Mouse (Mus musculus) neural tube, embryonic 12.5 days (tissue): ENCODE data around the gene Cdk4. TPM values are rescaled to one million over a fixed set of nuclear protein-coding genes. Genes with fewer than 3 reads are reported as not detected.
A peak's percentile ranks its signal among the peaks of the same experiment; 100 is the strongest.

Experiments used
- ATAC-seq: fragments of 200-750 bp; cut with Nextera tagmentation; 2 replicates; pipeline ENCODE4 v1.8.0; 2017; ENCODE audit warnings: low read depth, mild to moderate bottlenecking, moderate TSS enrichment, moderate library complexity; ENCODE audit not compliant: low FRiP score
- H3K27ac ChIP-seq: fragments of 300-500 bp; sonication (generic); 2 replicates; pipeline ENCODE4 v1.5.1; 2016
- H3K27me3 ChIP-seq: fragments of 300-500 bp; sonication (generic); replicated peaks from 2 replicates; pipeline ENCODE4 v1.6.1; 2016; ENCODE audit warnings: mild to moderate bottlenecking
- H3K36me3 ChIP-seq: fragments of 300-500 bp; sonication (generic); 2 replicates; pipeline ENCODE4 v1.6.1; 2016; ENCODE audit warnings: mild to moderate bottlenecking
- H3K4me1 ChIP-seq: fragments of 300-500 bp; sonication (generic); 2 replicates; pipeline ENCODE4 v1.6.1; 2016
- H3K4me2 ChIP-seq: fragments of 300-500 bp; sonication (generic); replicated peaks from 2 replicates; pipeline ENCODE4 v1.6.1; 2016; ENCODE audit warnings: mild to moderate bottlenecking
- H3K4me3 ChIP-seq: fragments of 300-500 bp; sonication (generic); 2 replicates; pipeline ENCODE4 v1.5.1; 2016
- H3K9ac ChIP-seq: fragments of 300-500 bp; sonication (generic); 2 replicates; pipeline ENCODE4 v1.6.1; 2016; ENCODE audit warnings: mild to moderate bottlenecking
- H3K9me3 ChIP-seq: fragments of 300-500 bp; sonication (generic); 2 replicates; pipeline ENCODE4 v1.6.1; 2016; ENCODE audit warnings: mild to moderate bottlenecking
- WGBS: fragments of 180-500 bp; shearing (Covaris S2); methylation state at CpG from one replicate; pipeline ENCODE4 v1.1.7; 2016; 5-methylcytosine and 5-hydroxymethylcytosine counted together
- polyA plus RNA-seq: library from polyadenylated mRNA; unstranded; fragments of >200 nt; fragmentation: Nextera tagmentation; extraction: Ambion mirVana; gene quantifications from 2 replicates; pipeline ENCODE4 v1.2.1, GENCODE M21; 2016

Gene Cdk4
- polyA plus RNA-seq, 1 experiment from 2014 or later, result 1,857 TPM

GRCm38 (mm10) chr10:127091507-127092396 is 28.4 kb downstream of the Cdk4 start:
- Histone ChIP-seq H3K27me3 (peaks cover 67% of the 10 kb centered on the region), H3K27ac (no peak overlapping the region), H3K4me1 (peaks cover 17% of the 10 kb centered on the region), H3K9me3 (no peaks in the 10 kb centered on the region), H3K36me3 (peaks cover 20% of the 10 kb centered on the region), H3K9ac (peak overlapping the region; percentile 26; the same call in 1 of the 2 replicates), H3K4me3 (peak overlapping the region; percentile 13), H3K4me2 (peak overlapping the region; percentile 50)
- 6% methylated on average over 51 of the region's 51 CpGs for WGBS
- peak; percentile 41; the same call in 1 of the 2 replicates for ATAC-seq

- Histone ChIP-seq H3K4me2 (no peak overlapping the region), H3K9ac (no peak overlapping the region), H3K27me3 (peaks cover 57% of the 10 kb centered on the region), H3K27ac (no peak overlapping the region), H3K9me3 (no peaks in the 10 kb centered on the region), H3K4me3 (no peak overlapping the region), H3K36me3 (peaks cover 28% of the 10 kb centered on the region), H3K4me1 (peaks cover 17% of the 10 kb centered on the region)
- ATAC-seq, result no peak
- 64% methylated on average over 4 of the region's 4 CpGs for WGBS
Measured at GRCm38 (mm10) chr10:127092742-127093141, 29.4 kb downstream of the Cdk4 start.

- H3K27ac ChIP-seq, result no peak overlapping the region
Measured at GRCm38 (mm10) chr10:127094382-127094802, 31.1 kb downstream of the Cdk4 start.

GRCm38 (mm10) chr10:127098514-127098913 is 35.2 kb downstream of the Cdk4 start:
- Histone ChIP-seq H3K9me3 (no peaks in the 10 kb centered on the region), H3K4me3 (no peak overlapping the region), H3K36me3 (peaks cover 53% of the 10 kb centered on the region), H3K9ac (no peak overlapping the region), H3K4me1 (no peaks in the 10 kb centered on the region), H3K27ac (no peak overlapping the region), H3K27me3 (0 out of 2 replicates have a peak, but pooled peaks cover 3% of the 10 kb centered on the region), H3K4me2 (no peak overlapping the region)
- no peak for ATAC-seq
- 81% methylated on average over 20 of the region's 20 CpGs for WGBS

More at GRCm38 (mm10) chr10:127094382-127094802, 31.1 kb downstream of the Cdk4 start:
- peaks cover 41% of the 10 kb centered on the region for H3K27me3 ChIP-seq
- ATAC-seq, result no peak
- 63% methylated on average over 7 of the region's 7 CpGs for WGBS
- no peak overlapping the region for H3K4me3 ChIP-seq
- H3K9ac ChIP-seq, result no peak overlapping the region
- peaks cover 17% of the 10 kb centered on the region for H3K4me1 ChIP-seq
- no peak overlapping the region for H3K4me2 ChIP-seq
- H3K36me3 ChIP-seq, result peaks cover 44% of the 10 kb centered on the region
- H3K9me3 ChIP-seq, result no peaks in the 10 kb centered on the region

GRCm38 (mm10) chr10:127099191-127099590 is 35.9 kb downstream of the Cdk4 start:
- no peak overlapping the region for H3K4me3 ChIP-seq
- no peak overlapping the region for H3K9ac ChIP-seq
- WGBS, result 95% methylated on average over 10 of the region's 10 CpGs
- no peaks in the 10 kb centered on the region for H3K9me3 ChIP-seq
- ATAC-seq, result no peak
- H3K27me3 ChIP-seq, result 0 out of 2 replicates have a peak, but pooled peaks cover under 1% of the 10 kb centered on the region
- H3K36me3 ChIP-seq, result peaks cover 55% of the 10 kb centered on the region
- no peaks in the 10 kb centered on the region for H3K4me1 ChIP-seq
- no peak overlapping the region for H3K27ac ChIP-seq
- H3K4me2 ChIP-seq, result no peak overlapping the region

GRCm38 (mm10) chr10:127099868-127100267 is 36.5 kb downstream of the Cdk4 start:
- peaks cover 57% of the 10 kb centered on the region for H3K36me3 ChIP-seq
- WGBS, result 93% methylated on average over 15 of the region's 15 CpGs

GRCm38 (mm10) chr10:127100414-127100813 is 37.1 kb downstream of the Cdk4 start:
- ATAC-seq, result no peak
- Histone ChIP-seq H3K27ac (no peak overlapping the region), H3K9ac (no peak overlapping the region), H3K4me1 (no peaks in the 10 kb centered on the region), H3K27me3 (no peaks in the 10 kb centered on the region), H3K4me2 (no peak overlapping the region), H3K36me3 (peaks cover 54% of the 10 kb centered on the region), H3K9me3 (no peaks in the 10 kb centered on the region), H3K4me3 (no peak overlapping the region)
- 92% methylated on average over 8 of the region's 8 CpGs for WGBS

More at GRCm38 (mm10) chr10:127099868-127100267, 36.5 kb downstream of the Cdk4 start:
- H3K9ac ChIP-seq, result no peak overlapping the region
- H3K27me3 ChIP-seq, result no peaks in the 10 kb centered on the region
- H3K4me3 ChIP-seq, result no peak overlapping the region
- H3K27ac ChIP-seq, result no peak overlapping the region
- no peak overlapping the region for H3K4me2 ChIP-seq
- no peak for ATAC-seq
- H3K9me3 ChIP-seq, result no peaks in the 10 kb centered on the region
- no peaks in the 10 kb centered on the region for H3K4me1 ChIP-seq

GRCm38 (mm10) chr10:127101151-127101550 is 37.8 kb downstream of the Cdk4 start:
- Histone ChIP-seq H3K36me3 (peaks cover 51% of the 10 kb centered on the region), H3K4me1 (no peaks in the 10 kb centered on the region), H3K9ac (no peak overlapping the region), H3K27ac (no peak overlapping the region), H3K9me3 (no peaks in the 10 kb centered on the region), H3K27me3 (no peaks in the 10 kb centered on the region), H3K4me3 (no peak overlapping the region), H3K4me2 (no peak overlapping the region)
- no peak for ATAC-seq
- 84% methylated on average over 6 of the region's 6 CpGs for WGBS

GRCm38 (mm10) chr10:127103631-127104030 is 40.3 kb downstream of the Cdk4 start:
- Histone ChIP-seq H3K27me3 (no peaks in the 10 kb centered on the region), H3K27ac (no peak overlapping the region), H3K9me3 (no peaks in the 10 kb centered on the region), H3K4me3 (no peak overlapping the region), H3K36me3 (peaks cover 45% of the 10 kb centered on the region), H3K4me2 (no peak overlapping the region), H3K4me1 (no peaks in the 10 kb centered on the region), H3K9ac (no peak overlapping the region)
- WGBS, result 90% methylated on average over 7 of the region's 7 CpGs
- ATAC-seq, result no peak

- Histone ChIP-seq H3K4me1 (no peaks in the 10 kb centered on the region), H3K4me2 (no peak overlapping the region), H3K27me3 (no peaks in the 10 kb centered on the region), H3K9ac (no peak overlapping the region), H3K27ac (no peak overlapping the region), H3K4me3 (no peak overlapping the region), H3K9me3 (no peaks in the 10 kb centered on the region), H3K36me3 (peaks cover 35% of the 10 kb centered on the region)
- WGBS, result 91% methylated on average over 16 of the region's 16 CpGs
- no peak for ATAC-seq
Measured at GRCm38 (mm10) chr10:127107563-127108261, 44.4 kb downstream of the Cdk4 start.

- peaks cover 40% of the 10 kb centered on the region for H3K36me3 ChIP-seq
- no peak overlapping the region for H3K4me2 ChIP-seq
- H3K9me3 ChIP-seq, result no peaks in the 10 kb centered on the region
- H3K27ac ChIP-seq, result no peak overlapping the region
- no peak overlapping the region for H3K9ac ChIP-seq
- H3K4me1 ChIP-seq, result no peaks in the 10 kb centered on the region
- H3K27me3 ChIP-seq, result no peaks in the 10 kb centered on the region
- WGBS, result 94% methylated on average over 3 of the region's 3 CpGs
- ATAC-seq, result no peak
- no peak overlapping the region for H3K4me3 ChIP-seq
Measured at GRCm38 (mm10) chr10:127108262-127108583, 44.9 kb downstream of the Cdk4 start.
